Mouse (Mus musculus) lung, postnatal 25 days (tissue): ENCODE measurements around the gene Dlst.

Experiments
- DNase-seq: peaks from one replicate; pipeline ENCODE4 v3.0.0; 2022; ENCODE audit warnings: low spot score

Gene Dlst

GRCm38 (mm10) chr12:85182345-85182643 lies 71.7 kb downstream of the Dlst start:
- no peak for DNase-seq

DNA sequence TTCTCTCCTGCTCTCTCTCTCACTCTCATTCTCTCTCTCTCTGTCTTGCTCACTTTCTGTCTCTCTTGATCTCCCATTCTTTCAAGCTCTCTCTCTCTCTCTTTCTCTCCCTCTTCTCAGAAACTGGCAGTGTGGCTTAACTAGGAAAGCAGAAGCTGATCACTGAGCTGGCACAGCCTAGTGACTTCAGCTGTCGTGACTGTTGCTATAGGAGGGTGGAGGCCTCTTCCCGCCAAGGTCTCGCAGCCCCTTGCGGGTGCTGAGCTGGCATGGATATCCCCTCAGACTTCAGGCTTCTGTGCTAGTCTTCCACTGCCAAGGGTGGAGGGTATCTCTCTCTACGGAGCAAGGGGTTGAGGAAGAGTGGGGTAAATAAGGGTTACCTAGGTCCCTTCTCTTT lies 72.3 kb downstream of the Dlst start:
- DNase-seq: no peak

GRCm38 (mm10) chr12:85184118-85184517 lies 73.5 kb downstream of the Dlst start:
- peak; percentile 65 for DNase-seq
